Mouse (Mus musculus) heart, adult 18-20 months (tissue): ENCODE results near the gene Olfr49. TPM values are rescaled to one million over a fixed set of nuclear protein-coding genes. Genes with fewer than 3 reads are reported as not detected.
"Not testable (repeated sequence)": the region's sequence is repeated elsewhere in the genome, so short reads cannot be mapped to it uniquely, and the experiment has no call there.

Experiments used
- DNase-seq, 2 experiments: peaks; one replicate each; pipeline ENCODE4 v3.0.0; 2021 to 2022; ENCODE audit warnings: mixed read lengths in 1 of 2
- total RNA-seq, 2 experiments: library from RNA; stranded (reverse); gene quantifications; 2 replicates each; pipeline ENCODE4 v1.2.3; 2021

Olfr49 gene
- total RNA-seq, 2 experiments from 2014 or later = not detected

GRCm38 (mm10) chr14:54231176-54231956 is 53.4 kb downstream of the Olfr49 start:
- DNase-seq = no peak

GRCm38 (mm10) chr14:54230638-54231150 is 54.0 kb downstream of the Olfr49 start:
- DNase-seq = no peak

GRCm38 (mm10) chr14:54229849-54230248 is 54.9 kb downstream of the Olfr49 start:
- not testable (repeated sequence) for DNase-seq

- no peak for DNase-seq
Measured at GRCm38 (mm10) chr14:54228933-54229713, 55.6 kb downstream of the Olfr49 start.

- DNase-seq = no peak
Measured at GRCm38 (mm10) chr14:54228501-54228900, 56.2 kb downstream of the Olfr49 start.

Other genes with a start within 250 kb of the Olfr49 start
- 100 to 1,000 TPM; 107 to 112 TPM for gene Dad1, start 30.8 kb downstream of the Olfr49 start, total RNA-seq
- gene Abhd4, start 30.8 kb downstream of the Olfr49 start, total RNA-seq = 10 to 100 TPM; 38.2 to 43.4 TPM
- gene Oxa1l, start 75.9 kb upstream of the Olfr49 start, total RNA-seq = 10 to 100 TPM; 82.6 to 90.6 TPM
- 1 to 10 TPM; 4.8 to 6.5 TPM for gene Slc7a7, start 132.8 kb upstream of the Olfr49 start, total RNA-seq
- gene Mrpl52, start 142.0 kb upstream of the Olfr49 start, total RNA-seq = 100 to 1,000 TPM; 122 to 150 TPM
- gene Mmp14, start 146.7 kb upstream of the Olfr49 start, total RNA-seq = 10 to 100 TPM; 12.4 to 15.3 TPM
- 10 to 100 TPM; 40.0 to 47.8 TPM for gene Lrp10, start 179.2 kb upstream of the Olfr49 start, total RNA-seq
- not detected for gene Rem2, start 191.2 kb upstream of the Olfr49 start, total RNA-seq
- gene Prmt5, start 232.6 kb upstream of the Olfr49 start, total RNA-seq = 10 to 100 TPM; 32.2 to 33.2 TPM